Mouse (Mus musculus): ENCODE measurements around the gene Trim72.

The Trim72 gene

GRCm38 (mm10) chr7:128049254-128049653, 45.5 kb downstream of the Trim72 start:
- DNase-seq (ENCODE audit: low read depth, low spot score), result no peak

- peak; percentile 67 for DNase-seq (ENCODE audit: low read depth, low spot score)
Observed at GRCm38 (mm10) chr7:128050739-128051138, 47.0 kb downstream of the Trim72 start.

GRCm38 (mm10) chr7:128053061-128053460, 49.3 kb downstream of the Trim72 start:
- no peak for DNase-seq (ENCODE audit: low read depth, low spot score)

- DNase-seq (ENCODE audit: low read depth, low spot score), result no peak
Observed at GRCm38 (mm10) chr7:128056917-128057444, 53.2 kb downstream of the Trim72 start.

- DNase-seq (ENCODE audit: low read depth, low spot score), result no peak
Observed at GRCm38 (mm10) chr7:128057860-128058259, 54.1 kb downstream of the Trim72 start.

- no peak for DNase-seq (ENCODE audit: low read depth, low spot score)
Observed at GRCm38 (mm10) chr7:128058576-128058975, 54.8 kb downstream of the Trim72 start.

- DNase-seq (ENCODE audit: low read depth, low spot score), result no peak
Observed at GRCm38 (mm10) chr7:128059091-128059490, 55.3 kb downstream of the Trim72 start.

Data from 3T3-L1 (cell line).